Mouse (Mus musculus): Measurements from ENCODE around the gene 5430402E10Rik.
"Not testable (repeated sequence)": the region's sequence is repeated elsewhere in the genome, so short reads cannot be mapped to it uniquely, and the experiment has no call there.

The 5430402E10Rik gene

DNA sequence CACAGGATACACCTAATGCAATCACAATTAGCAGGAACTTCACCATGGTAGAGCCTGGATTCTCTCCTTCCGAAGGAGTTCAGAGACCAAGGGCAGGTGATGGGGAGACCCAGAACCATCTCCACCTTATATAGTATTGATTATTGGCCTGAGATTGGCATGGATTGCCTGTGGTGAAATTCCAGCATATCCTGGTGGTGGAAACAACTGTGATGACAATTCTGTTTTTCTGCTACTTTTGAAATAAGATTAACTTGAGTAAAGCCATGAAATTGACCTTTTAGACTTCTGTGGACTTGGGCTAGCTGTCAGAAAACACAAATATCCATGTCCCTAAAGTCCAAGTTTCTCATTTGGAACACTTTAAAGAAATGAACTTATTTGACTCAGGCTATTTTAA is at the start of gene 5430402E10Rik:
5430402E10Rik (minus strand) TSS at position 101 of the 400 bp plus-strand sequence.
- not testable (repeated sequence) for DNase-seq (ENCODE audit: low read depth)

DNA sequence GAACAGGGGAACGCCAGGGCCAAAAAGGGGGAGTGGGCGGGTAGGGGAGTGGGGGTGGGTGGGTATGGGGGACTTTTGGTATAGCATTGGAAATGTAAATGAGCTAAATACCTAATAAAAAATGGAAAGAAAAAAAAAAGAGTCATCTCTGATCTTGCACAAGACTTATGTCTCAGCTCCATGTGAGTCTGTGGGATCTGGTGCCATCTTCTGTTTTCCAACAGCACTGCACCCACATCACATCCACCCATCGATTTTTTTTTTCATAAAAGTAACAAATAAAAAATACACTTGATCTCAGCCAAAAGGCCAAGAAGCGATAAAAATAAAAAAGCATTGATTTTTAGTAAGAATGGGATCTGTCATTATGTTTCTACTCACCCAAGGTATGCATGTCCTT is 44.8 kb downstream of the 5430402E10Rik start:
- DNase-seq (ENCODE audit: low read depth), result not testable (repeated sequence)
